9 mouse cellular contexts compared by ENCODE assay signal in genomic region chr1:119482891-119483290, GRCm38 (mm10). TPM values are rescaled to one million over a fixed set of nuclear protein-coding genes. Genes with fewer than 3 reads are reported as not detected.
A peak's percentile ranks its signal among the peaks of the same experiment; 100 is the strongest.
DNase-seq lines count a peak whose midpoint lies in the region; ATAC-seq and TF ChIP-seq lines count a peak whose summit lies in the region.
"Had no signal": no experiment of that assay in that cellular context is flagged by ENCODE, and none has a peak within 500 bp of the region (broad histone marks: within the 10 kb centered on the region; RNA-seq: fewer than 3 reads in every experiment).

No protein-coding gene starts in this region.

- WGBS in kidney, adult 2 months, result 69% methylated on average over 3 of the region's 3 CpGs
- WGBS in spleen, adult 2 months, result 80% methylated on average over 3 of the region's 3 CpGs
- 65% methylated on average over 3 of the region's 3 CpGs for WGBS in stomach, postnatal 0 days

- no peak for TF ChIP-seq POLR2A in kidney, adult 2 months (IDR thresholded peaks at IDR 0.05; ENCODE audit: low read depth, low read length)
- no peak for TF ChIP-seq POLR2A in spleen, adult 2 months (IDR thresholded peaks at IDR 0.05; ENCODE audit: low read depth, low read length)

- no peak overlapping the region for H3K9ac ChIP-seq in stomach, postnatal 0 days (ENCODE audit: low read length)

- no peaks in the 10 kb centered on the region for H3K9me3 ChIP-seq in stomach, postnatal 0 days (ENCODE audit: control insufficient read depth, low read length)

- H3K27ac ChIP-seq in kidney, adult 2 months (ENCODE audit: insufficient read depth, low read depth, low read length), result no peak overlapping the region
- no peak overlapping the region for H3K27ac ChIP-seq in spleen, adult 2 months (ENCODE audit: insufficient read depth, low read length)
- no peak overlapping the region for H3K27ac ChIP-seq in stomach, postnatal 0 days (replicated peaks)

- peaks cover 10% of the 10 kb centered on the region for H3K4me1 ChIP-seq in kidney, adult 2 months (ENCODE audit: control insufficient read depth, insufficient read depth, low read length)
- H3K4me1 ChIP-seq in spleen, adult 2 months (ENCODE audit: control insufficient read depth, insufficient read depth, insufficient read length), result peaks cover 3% of the 10 kb centered on the region; the same call in 1 of the 2 replicates
- no peaks in the 10 kb centered on the region for H3K4me1 ChIP-seq in stomach, postnatal 0 days (replicated peaks; ENCODE audit: control insufficient read depth, insufficient read depth)

- ATAC-seq in stomach, postnatal 0 days (ENCODE audit: low FRiP score, low TSS enrichment), result no peak

- TF ChIP-seq CTCF in kidney, adult 2 months (conservative IDR thresholded peaks at IDR 0.05; ENCODE audit: insufficient read depth, insufficient read length, low read depth, low read length), result peak; percentile 60
- 0 out of 2 replicates have a peak, but pooled peaks have one; percentile 6 for TF ChIP-seq CTCF in spleen, adult 2 months (IDR thresholded peaks at IDR 0.05; ENCODE audit: extremely low read depth, insufficient read depth, insufficient read length, insufficient replicate concordance)
- TF ChIP-seq CTCF in stomach, postnatal 0 days (IDR thresholded peaks at IDR 0.05; ENCODE audit: low read depth), result peak; percentile 56

- no peak overlapping the region for H3K4me3 ChIP-seq in kidney, adult 2 months (ENCODE audit: insufficient read depth, low read depth, low read length)
- H3K4me3 ChIP-seq in spleen, adult 2 months (ENCODE audit: extremely low read depth, insufficient read depth, insufficient read length), result no peak overlapping the region
- no peak overlapping the region for H3K4me3 ChIP-seq in stomach, postnatal 0 days (ENCODE audit: low read depth, low read length)

- H3K27me3 ChIP-seq in kidney, adult 2 months (replicated peaks; ENCODE audit: control insufficient read depth, insufficient read depth, low read length), result no peaks in the 10 kb centered on the region
- H3K27me3 ChIP-seq in spleen, adult 2 months (ENCODE audit: control insufficient read depth, insufficient read depth, low read length), result no peaks in the 10 kb centered on the region
- no peaks in the 10 kb centered on the region for H3K27me3 ChIP-seq in stomach, postnatal 0 days (ENCODE audit: control insufficient read depth, insufficient read depth, low read length)

- TF ChIP-seq EP300 in stomach, postnatal 0 days (optimal IDR thresholded peaks at IDR 0.05), result no peak

- no peak for DNase-seq in kidney, adult 2 months
- no peak for DNase-seq in kidney, adult 8-10 months
- no peak for DNase-seq in spleen, adult 2 months (ENCODE audit: low read depth in 1 of 2, low spot score in 2 of 2)
- no peak for DNase-seq in spleen, postnatal 36 days (ENCODE audit: low spot score in 2 of 2)
- DNase-seq in ZHBTc4 (ENCODE audit: low read depth, low spot score), result peak; percentile 64
- DNase-seq in stomach, postnatal 0 days (ENCODE audit: low spot score), result no peak
- DNase-seq in layer of hippocampus, adult 9-10 months (ENCODE audit: low spot score), result no peak
- DNase-seq: gastrocnemius, postnatal 36 days; heart, postnatal 36 days had no signal

- H3K4me2 ChIP-seq in stomach, postnatal 0 days (replicated peaks; ENCODE audit: low read depth), result no peak overlapping the region

- H3K36me3 ChIP-seq in kidney, adult 2 months (ENCODE audit: control insufficient read depth, insufficient read depth, low read length), result no peaks in the 10 kb centered on the region
- H3K36me3 ChIP-seq in spleen, adult 2 months (ENCODE audit: control insufficient read depth, insufficient read depth, low read length), result no peaks in the 10 kb centered on the region; the same call in 1 of the 2 replicates
- peaks cover 11% of the 10 kb centered on the region; the same call in 1 of the 2 replicates for H3K36me3 ChIP-seq in stomach, postnatal 0 days (ENCODE audit: control insufficient read depth, insufficient read depth, low read length)

RNA-seq across cellular contexts. Expression of gene Ralb, which starts 21.7 kb away (rescaled TPM):
- polyA plus RNA-seq in kidney, adult 2 months (2012; rRNA removed), result 49.8 and 54.6 TPM in 2 replicates
- 14.0 and 15.9 TPM in 2 replicates for polyA plus RNA-seq in spleen, adult 2 months (2012; rRNA removed)
- 102 TPM in 2 replicates for polyA plus RNA-seq in stomach, postnatal 0 days (2015; fragmentation: Nextera tagmentation; extraction: Ambion mirVana)

RNA-seq across cellular contexts. Expression of gene Tmem185b, which starts 43.1 kb away (rescaled TPM):
- polyA plus RNA-seq in kidney, adult 2 months (2012; rRNA removed), result 27.1 and 37.2 TPM in 2 replicates
- 22.3 and 31.5 TPM in 2 replicates for polyA plus RNA-seq in spleen, adult 2 months (2012; rRNA removed)
- 12.6 and 13.2 TPM in 2 replicates for polyA plus RNA-seq in stomach, postnatal 0 days (2015; fragmentation: Nextera tagmentation; extraction: Ambion mirVana)

Comparison
In these comparisons a context has a peak if more than half of its experiments do, and no peak if none do; other contexts are left out.
1. CTCF ChIP-seq: peak in every context shown above with its lines; median percentile 60 in kidney, adult 2 months; 56 in stomach, postnatal 0 days; 6 in spleen, adult 2 months.